Mouse (Mus musculus) liver, adult 2 months (tissue): ENCODE measurements around the gene Lrp5.

Source experiments
- CTCF ChIP-seq: fragments of 200-500 bp; IDR thresholded peaks from 2 replicates; pipeline ENCODE4 v1.5.1; 2011; ENCODE audit warnings: low read depth, low read length, control low read depth
- POLR2A ChIP-seq: fragments of 200-500 bp; IDR thresholded peaks from 2 replicates; pipeline ENCODE4 v1.6.1; 2011; ENCODE audit warnings: low read length, control low read depth; ENCODE audit not compliant: insufficient read depth; ENCODE audit errors: extremely low read depth

DNA sequence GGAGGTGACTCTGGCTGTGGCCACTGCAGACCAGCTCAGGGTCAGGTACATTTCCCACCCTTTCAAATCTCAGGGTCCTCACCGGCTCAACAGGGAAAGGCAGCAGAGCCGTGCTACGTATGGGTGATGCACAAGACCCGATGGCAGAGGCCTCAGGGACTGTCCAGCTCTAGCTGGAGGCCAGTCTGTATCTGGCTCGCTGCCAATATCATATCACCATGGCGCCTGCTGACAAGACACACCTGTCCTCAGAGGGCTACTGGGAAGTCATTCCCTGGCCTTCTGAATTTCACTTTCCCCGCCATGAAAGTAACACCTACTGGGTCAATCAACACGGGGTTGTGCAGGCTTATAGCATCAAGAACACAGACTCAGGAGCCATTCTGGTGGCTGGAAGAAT is 74.6 kb downstream of the Lrp5 start:
- no peak for TF ChIP-seq CTCF
- TF ChIP-seq POLR2A = no peak
